Mouse (Mus musculus): ENCODE data around the gene Tmem179b. TPM values are rescaled to one million over a fixed set of nuclear protein-coding genes. Genes with fewer than 3 reads are reported as not detected.

Tmem179b gene
- polyA plus RNA-seq, 1 experiment from 2014 or later = 113 TPM

DNA sequence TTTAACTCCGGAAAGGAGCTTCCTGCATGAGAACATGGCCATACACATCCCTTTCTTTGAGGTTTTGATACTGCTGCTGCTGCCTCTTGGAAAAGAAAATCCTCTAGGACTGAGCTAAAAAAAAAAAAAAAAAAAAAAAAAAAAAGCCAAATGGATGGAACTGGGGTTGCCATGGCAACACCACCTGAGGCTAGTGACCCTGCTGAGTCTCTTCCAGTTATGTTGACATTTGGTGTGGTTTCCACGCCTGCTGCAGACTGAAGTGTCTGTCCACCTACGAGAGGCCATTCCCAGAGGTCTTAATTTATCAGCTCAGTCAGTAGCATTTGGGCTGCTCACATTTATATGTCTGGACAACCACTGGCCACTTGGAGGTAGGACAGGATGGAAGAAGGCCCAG is 14.3 kb upstream of the Tmem179b start:
- Histone ChIP-seq H3K4me3 (replicated peaks; ENCODE audit: low read depth, low read length) (no peak overlapping the region), H3K4me1 (replicated peaks; ENCODE audit: insufficient read depth, low read length) (no peaks in the 10 kb centered on the region; the same call in 1 of the 2 replicates), H3K27me3 (ENCODE audit: insufficient read depth, low read length) (no peaks in the 10 kb centered on the region), H3K27ac (no peak overlapping the region), H3K9ac (ENCODE audit: low read depth, low read length) (no peak overlapping the region), H3K36me3 (ENCODE audit: insufficient read depth, low read length) (peaks cover 5% of the 10 kb centered on the region; the same call in 1 of the 2 replicates), H3K4me2 (ENCODE audit: low read length) (no peak overlapping the region), H3K9me3 (replicated peaks; ENCODE audit: low read length) (no peaks in the 10 kb centered on the region)
- TF ChIP-seq CTCF (IDR thresholded peaks at IDR 0.05; ENCODE audit: low read depth) = no peak
- ATAC-seq (replicated peaks; ENCODE audit: low FRiP score, low read depth) (no peak), DNase-seq (ENCODE audit: low spot score) (no peak)
- 34% methylated on average over 3 of the region's 3 CpGs for WGBS

DNA sequence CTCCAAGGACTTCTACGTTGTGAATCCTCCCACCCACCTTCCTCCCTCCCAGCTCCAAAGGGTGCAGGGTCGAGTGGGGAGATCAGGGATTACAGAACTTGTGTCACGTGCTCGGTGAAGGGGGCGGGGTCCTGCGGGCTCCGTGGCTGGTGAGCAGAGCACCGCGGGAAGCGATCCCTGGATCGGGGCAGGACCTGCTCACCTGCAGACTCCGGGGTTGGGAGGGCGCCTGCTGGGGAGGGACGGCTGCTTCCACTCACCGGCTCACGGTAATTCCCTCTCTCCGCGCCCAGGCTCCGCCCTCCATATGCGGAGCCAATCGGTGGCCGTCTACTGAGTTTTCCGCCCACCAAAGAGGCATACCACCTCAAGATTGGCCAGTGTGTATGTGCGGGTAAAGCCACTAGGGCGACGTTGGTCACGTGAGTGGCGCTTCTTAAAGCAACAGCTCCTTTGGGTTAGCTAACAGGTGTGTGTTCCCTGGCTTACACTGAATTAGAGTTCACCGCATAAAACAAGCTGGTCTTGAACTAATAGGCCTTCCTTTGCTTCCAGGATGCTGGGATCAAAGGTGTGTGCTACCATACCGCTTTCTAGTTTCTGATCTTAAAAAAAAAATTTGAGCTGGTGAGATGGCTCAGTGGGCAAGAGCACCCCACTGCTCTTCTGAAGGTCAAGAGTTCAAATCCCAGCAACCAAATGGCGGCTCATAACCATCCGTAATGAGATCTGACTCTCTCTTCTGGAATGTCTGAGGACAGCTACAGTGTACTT is 11.9 kb upstream of the Tmem179b start, which contains the start of gene Taf6l:
Taf6l (minus strand) TSS at position 410 of the 774 bp plus-strand sequence.
- H3K4me2 ChIP-seq (ENCODE audit: low read length) = peak within 1 kb of the TSS; percentile 68
- ATAC-seq (replicated peaks; ENCODE audit: low FRiP score, low read depth) = peak; percentile 99
- no peaks in the 10 kb centered on the region; the same call in 1 of the 2 replicates for H3K4me1 ChIP-seq (replicated peaks; ENCODE audit: insufficient read depth, low read length)
- peak within 1 kb of the TSS; percentile 87 for H3K27ac ChIP-seq
- no peaks in the 10 kb centered on the region for H3K27me3 ChIP-seq (ENCODE audit: insufficient read depth, low read length)
- H3K4me3 ChIP-seq (replicated peaks; ENCODE audit: low read depth, low read length) = peak within 1 kb of the TSS; percentile 72
- peak; percentile 40; the same call in 1 of the 2 replicates for TF ChIP-seq CTCF (IDR thresholded peaks at IDR 0.05; ENCODE audit: low read depth)
- under 1% methylated on average over 32 of the region's 32 CpGs for WGBS
- DNase-seq (ENCODE audit: low spot score) = peak; percentile 98
- 0 out of 2 replicates have a peak, but pooled peaks cover 6% of the 10 kb centered on the region for H3K36me3 ChIP-seq (ENCODE audit: insufficient read depth, low read length)
- no peaks in the 10 kb centered on the region for H3K9me3 ChIP-seq (replicated peaks; ENCODE audit: low read length)
- H3K9ac ChIP-seq (ENCODE audit: low read depth, low read length) = peak within 1 kb of the TSS; percentile 66

DNA sequence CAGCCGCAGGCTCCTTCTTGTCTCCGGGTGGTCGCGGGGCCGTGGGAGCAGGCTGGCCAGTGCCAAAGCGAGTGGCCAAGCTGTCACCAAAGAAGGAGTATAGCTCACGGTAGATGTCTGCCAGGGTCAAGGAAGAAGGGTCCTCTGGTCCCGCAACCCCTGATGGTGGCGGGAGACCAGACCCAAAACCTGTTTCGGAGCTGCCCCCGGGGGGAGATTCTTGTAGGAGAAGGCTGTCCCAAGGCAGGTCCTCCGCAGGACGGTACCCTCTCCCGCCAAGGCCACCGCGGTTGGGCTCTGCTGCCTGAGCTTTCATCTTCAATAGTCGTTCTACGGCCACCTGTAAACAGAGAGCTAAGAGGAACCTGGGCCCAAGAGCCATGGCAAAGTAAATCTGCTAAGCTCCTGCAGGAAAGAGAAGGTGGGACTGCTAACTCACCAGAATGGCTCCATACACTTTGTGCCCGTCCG is 719 bp upstream of the Tmem179b start:
- Histone ChIP-seq H3K36me3 (ENCODE audit: insufficient read depth, low read length) (peaks cover 11% of the 10 kb centered on the region), H3K4me1 (replicated peaks; ENCODE audit: insufficient read depth, low read length) (peaks cover 14% of the 10 kb centered on the region; the same call in 1 of the 2 replicates), H3K27me3 (ENCODE audit: insufficient read depth, low read length) (no peaks in the 10 kb centered on the region), H3K4me3 (replicated peaks; ENCODE audit: low read depth, low read length) (peak overlapping the region; percentile 73), H3K9ac (ENCODE audit: low read depth, low read length) (peak overlapping the region; percentile 94), H3K27ac (peak overlapping the region; percentile 97), H3K4me2 (ENCODE audit: low read length) (peak overlapping the region; percentile 93), H3K9me3 (replicated peaks; ENCODE audit: low read length) (no peaks in the 10 kb centered on the region)
- DNase-seq (ENCODE audit: low spot score) (peak; percentile 30), ATAC-seq (replicated peaks; ENCODE audit: low FRiP score, low read depth) (no peak; the same call in 1 of the 2 replicates)
- 2% methylated on average over 20 of the region's 20 CpGs for WGBS
- TF ChIP-seq CTCF (IDR thresholded peaks at IDR 0.05; ENCODE audit: low read depth) = no peak

DNA sequence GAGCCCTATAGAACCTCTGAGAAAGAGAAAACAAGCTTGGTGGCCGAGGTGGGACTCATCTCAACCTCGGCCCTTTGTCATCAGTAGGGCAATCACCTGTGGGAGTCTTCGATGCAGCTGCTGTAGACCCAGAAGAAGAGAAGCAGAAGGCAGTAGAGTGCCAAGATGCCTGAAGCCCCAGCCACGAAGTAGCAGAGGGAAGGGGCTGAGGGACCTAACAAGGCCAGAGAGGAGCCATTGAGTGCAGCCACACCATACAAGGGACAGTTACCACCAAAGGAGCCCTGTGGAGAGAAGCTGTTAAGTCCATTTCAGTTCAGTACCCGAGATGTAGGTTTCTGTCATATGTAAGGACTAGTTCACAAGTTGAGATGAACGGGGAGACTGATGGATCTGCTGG is 858 bp downstream of the Tmem179b start:
- H3K9ac ChIP-seq (ENCODE audit: low read depth, low read length) = peak overlapping the region; percentile 94; the same call in 1 of the 2 replicates
- peak overlapping the region; percentile 93 for H3K4me2 ChIP-seq (ENCODE audit: low read length)
- H3K27me3 ChIP-seq (ENCODE audit: insufficient read depth, low read length) = no peaks in the 10 kb centered on the region
- DNase-seq (ENCODE audit: low spot score) = no peak
- no peak for ATAC-seq (replicated peaks; ENCODE audit: low FRiP score, low read depth)
- H3K36me3 ChIP-seq (ENCODE audit: insufficient read depth, low read length) = peaks cover 17% of the 10 kb centered on the region
- H3K27ac ChIP-seq = peak overlapping the region; percentile 97; the same call in 1 of the 2 replicates
- H3K9me3 ChIP-seq (replicated peaks; ENCODE audit: low read length) = no peaks in the 10 kb centered on the region
- TF ChIP-seq CTCF (IDR thresholded peaks at IDR 0.05; ENCODE audit: low read depth) = no peak
- H3K4me3 ChIP-seq (replicated peaks; ENCODE audit: low read depth, low read length) = peak overlapping the region; percentile 73
- peaks cover 14% of the 10 kb centered on the region; the same call in 1 of the 2 replicates for H3K4me1 ChIP-seq (replicated peaks; ENCODE audit: insufficient read depth, low read length)
- WGBS = 46% methylated on average over 6 of the region's 6 CpGs

DNA sequence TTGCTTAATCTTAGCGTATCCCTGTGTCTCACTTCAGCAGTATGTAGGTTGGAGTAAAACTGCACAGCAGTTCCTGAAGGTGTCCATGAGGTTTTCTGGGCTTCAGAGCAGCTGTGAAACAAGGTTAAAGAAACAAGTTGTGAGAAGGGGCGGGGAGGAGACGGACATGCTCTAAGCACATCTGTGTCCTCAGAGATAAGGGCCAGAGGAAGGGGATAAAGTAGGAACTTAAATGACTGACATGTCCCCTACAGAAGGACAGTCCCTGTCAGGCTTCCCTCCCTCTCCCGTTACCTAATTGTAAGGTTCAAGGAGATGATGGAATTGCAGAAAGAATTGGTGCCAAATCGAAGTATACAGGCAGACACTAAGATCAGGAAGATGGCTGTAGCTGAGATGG is 1.3 kb downstream of the Tmem179b start:
- Histone ChIP-seq H3K9me3 (replicated peaks; ENCODE audit: low read length) (no peaks in the 10 kb centered on the region), H3K27ac (peak overlapping the region; percentile 97; the same call in 1 of the 2 replicates), H3K36me3 (ENCODE audit: insufficient read depth, low read length) (peaks cover 17% of the 10 kb centered on the region), H3K4me2 (ENCODE audit: low read length) (peak overlapping the region; percentile 93), H3K4me3 (replicated peaks; ENCODE audit: low read depth, low read length) (peak overlapping the region; percentile 73; the same call in 1 of the 2 replicates), H3K9ac (ENCODE audit: low read depth, low read length) (peak overlapping the region; percentile 94; the same call in 1 of the 2 replicates), H3K27me3 (ENCODE audit: insufficient read depth, low read length) (no peaks in the 10 kb centered on the region), H3K4me1 (replicated peaks; ENCODE audit: insufficient read depth, low read length) (peaks cover 14% of the 10 kb centered on the region; the same call in 1 of the 2 replicates)
- no peak for TF ChIP-seq CTCF (IDR thresholded peaks at IDR 0.05; ENCODE audit: low read depth)
- 74% methylated on average over 5 of the region's 5 CpGs for WGBS
- ATAC-seq (replicated peaks; ENCODE audit: low FRiP score, low read depth) = no peak
- DNase-seq (ENCODE audit: low spot score) = no peak

DNA sequence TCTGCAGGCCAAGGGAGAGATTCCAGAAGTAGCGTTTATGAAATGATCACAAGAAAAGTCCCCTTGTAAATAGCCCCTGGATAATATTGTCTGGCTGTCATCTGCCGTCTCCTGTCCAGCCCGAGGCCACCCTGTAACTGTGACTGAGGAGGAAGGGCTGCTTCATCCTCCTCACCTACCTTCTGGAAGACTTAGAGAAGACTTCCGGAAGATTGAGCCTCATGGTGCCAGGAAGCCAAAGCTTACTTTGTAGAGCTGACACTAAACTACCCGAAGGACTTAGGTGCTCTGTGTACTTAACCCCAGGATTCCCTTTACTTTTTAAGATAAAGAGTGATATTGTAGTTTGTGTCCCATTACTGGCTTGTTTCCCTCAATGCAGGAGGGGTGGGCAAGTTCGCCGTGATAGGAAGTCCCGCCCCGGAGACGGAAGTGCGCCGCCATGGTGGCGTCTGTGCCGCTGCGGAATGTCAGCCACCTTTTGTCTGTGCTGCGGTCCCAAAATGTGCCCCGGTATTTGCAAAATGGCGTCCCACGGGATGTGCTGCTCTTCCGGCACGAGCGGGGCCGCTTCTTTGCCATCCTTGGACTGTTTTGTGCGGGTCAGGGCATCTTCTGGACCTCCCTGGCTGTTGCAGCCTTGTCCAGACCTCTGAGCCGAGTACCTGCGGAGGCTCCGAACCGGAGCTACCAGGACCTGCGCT is 3.5 kb downstream of the Tmem179b start, which contains the start of gene Tmem223:
Tmem223 (plus strand) TSS at position 430 of the 704 bp plus-strand sequence.
- 24% methylated on average over 29 of the region's 29 CpGs for WGBS
- TF ChIP-seq CTCF (IDR thresholded peaks at IDR 0.05; ENCODE audit: low read depth) = peak; percentile 12; the same call in 1 of the 2 replicates

More for the DNA sequence above, 3.5 kb downstream of the Tmem179b start, which contains the start of gene Tmem223:
- Histone ChIP-seq H3K4me1 (replicated peaks; ENCODE audit: insufficient read depth, low read length) (peaks cover 14% of the 10 kb centered on the region; the same call in 1 of the 2 replicates), H3K4me2 (ENCODE audit: low read length) (peak within 1 kb of the TSS; percentile 74), H3K27me3 (ENCODE audit: insufficient read depth, low read length) (no peaks in the 10 kb centered on the region), H3K9me3 (replicated peaks; ENCODE audit: low read length) (no peaks in the 10 kb centered on the region), H3K4me3 (replicated peaks; ENCODE audit: low read depth, low read length) (peak within 1 kb of the TSS; percentile 71), H3K36me3 (ENCODE audit: insufficient read depth, low read length) (peaks cover 38% of the 10 kb centered on the region), H3K9ac (ENCODE audit: low read depth, low read length) (peak within 1 kb of the TSS; percentile 94), H3K27ac (peak within 1 kb of the TSS; percentile 87)
- DNase-seq (ENCODE audit: low spot score) (peak; percentile 90), ATAC-seq (replicated peaks; ENCODE audit: low FRiP score, low read depth) (peak; percentile 35)

Measured in kidney, postnatal 0 days (tissue).